Mouse (Mus musculus) bone marrow, adult 2 months (tissue): Measurements from ENCODE around the gene Gtf2f1.

Source experiments
- CTCF ChIP-seq: fragments of 200-500 bp; IDR thresholded peaks from 2 replicates; pipeline ENCODE4 v1.5.1; 2011; ENCODE audit warnings: low read length, control low read depth; ENCODE audit not compliant: control insufficient read depth, insufficient read depth
- POLR2A ChIP-seq: fragments of 200-500 bp; IDR thresholded peaks from 2 replicates; pipeline ENCODE4 v1.6.1; 2011; ENCODE audit warnings: low read depth, mild to moderate bottlenecking, control low read depth, low read length, borderline replicate concordance; ENCODE audit not compliant: control insufficient read depth

- TF ChIP-seq POLR2A = no peak
- TF ChIP-seq CTCF = no peak
Observed at GRCm38 (mm10) chr17:56989467-56990114, 21.5 kb downstream of the Gtf2f1 start.
